Mouse (Mus musculus) forebrain, embryonic 13.5 days (tissue): ENCODE data around the gene Tyrobp. TPM values are rescaled to one million over a fixed set of nuclear protein-coding genes. Genes with fewer than 3 reads are reported as not detected.

Experiments
- ATAC-seq: fragments of 200-750 bp; cut with Nextera tagmentation; 2 replicates; pipeline ENCODE4 v1.8.0; 2017
- H3K27ac ChIP-seq: fragments of 300-500 bp; sonication (generic); 2 replicates; pipeline ENCODE4 v1.5.1; 2015; ENCODE audit warnings: inconsistent platforms, mild to moderate bottlenecking, moderate library complexity
- H3K27me3 ChIP-seq: fragments of 300-500 bp; sonication (generic); 2 replicates; pipeline ENCODE4 v1.6.1; 2015; ENCODE audit warnings: mild to moderate bottlenecking, inconsistent platforms
- H3K36me3 ChIP-seq: fragments of 300-500 bp; sonication (generic); 2 replicates; pipeline ENCODE4 v1.6.1; 2015; ENCODE audit warnings: mild to moderate bottlenecking, inconsistent platforms; ENCODE audit not compliant: poor library complexity, severe bottlenecking
- H3K4me1 ChIP-seq: fragments of 300-500 bp; sonication (generic); 2 replicates; pipeline ENCODE4 v1.6.1; 2015; ENCODE audit warnings: inconsistent platforms
- H3K4me2 ChIP-seq: fragments of 300-500 bp; sonication (generic); 2 replicates; pipeline ENCODE4 v1.6.1; 2015; ENCODE audit warnings: inconsistent platforms, mild to moderate bottlenecking, moderate library complexity
- H3K4me3 ChIP-seq: fragments of 300-500 bp; sonication (generic); 2 replicates; pipeline ENCODE4 v1.5.1; 2015; ENCODE audit warnings: mild to moderate bottlenecking, inconsistent platforms
- H3K9ac ChIP-seq: fragments of 300-500 bp; sonication (generic); 2 replicates; pipeline ENCODE4 v1.6.1; 2015; ENCODE audit warnings: mild to moderate bottlenecking, inconsistent platforms
- H3K9me3 ChIP-seq: fragments of 300-500 bp; sonication (generic); replicated peaks from 2 replicates; pipeline ENCODE4 v1.6.1; 2016; ENCODE audit warnings: inconsistent platforms
- WGBS: fragments of 180-500 bp; shearing (Covaris S2); methylation state at CpG from one replicate; pipeline ENCODE4 v1.1.7; 2015; 5-methylcytosine and 5-hydroxymethylcytosine counted together
- polyA plus RNA-seq: library from polyadenylated mRNA; unstranded; fragments of >200 nt; fragmentation: Nextera tagmentation; extraction: Ambion mirVana; gene quantifications from 2 replicates; pipeline ENCODE4 v1.2.1, GENCODE M21; 2015

Gene Tyrobp
- polyA plus RNA-seq, 1 experiment from 2014 or later = 12.1 TPM

DNA sequence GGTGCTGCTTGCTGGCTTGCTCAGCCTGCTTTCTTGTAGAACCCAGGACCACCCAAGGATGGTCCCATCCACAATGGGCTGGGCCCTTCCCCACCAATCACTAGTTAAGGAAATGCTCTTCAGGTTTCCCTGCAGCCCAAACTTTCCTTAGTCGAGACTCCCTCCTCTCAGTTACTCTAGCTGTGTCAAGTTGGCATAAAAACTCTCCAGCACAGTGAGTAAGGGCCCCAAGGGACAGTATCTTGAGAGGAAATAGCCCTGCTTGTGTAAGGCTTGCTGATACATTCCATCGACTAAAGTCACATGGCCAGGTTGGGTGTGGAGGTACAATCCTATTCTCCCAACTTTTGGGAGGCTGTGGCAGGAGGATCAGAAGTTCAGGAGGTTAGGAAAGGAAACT, 16.6 kb downstream of the Tyrobp start:
- 63% methylated on average over 2 of the region's 2 CpGs for WGBS
- H3K4me1 ChIP-seq = no peaks in the 10 kb centered on the region
- no peak for ATAC-seq
- H3K27ac ChIP-seq = no peak overlapping the region
- no peak overlapping the region for H3K9ac ChIP-seq
- H3K4me3 ChIP-seq = no peak overlapping the region
- peaks cover 28% of the 10 kb centered on the region for H3K36me3 ChIP-seq
- H3K27me3 ChIP-seq = peaks cover under 1% of the 10 kb centered on the region; the same call in 1 of the 2 replicates
- H3K4me2 ChIP-seq = no peak overlapping the region
- no peaks in the 10 kb centered on the region for H3K9me3 ChIP-seq

DNA sequence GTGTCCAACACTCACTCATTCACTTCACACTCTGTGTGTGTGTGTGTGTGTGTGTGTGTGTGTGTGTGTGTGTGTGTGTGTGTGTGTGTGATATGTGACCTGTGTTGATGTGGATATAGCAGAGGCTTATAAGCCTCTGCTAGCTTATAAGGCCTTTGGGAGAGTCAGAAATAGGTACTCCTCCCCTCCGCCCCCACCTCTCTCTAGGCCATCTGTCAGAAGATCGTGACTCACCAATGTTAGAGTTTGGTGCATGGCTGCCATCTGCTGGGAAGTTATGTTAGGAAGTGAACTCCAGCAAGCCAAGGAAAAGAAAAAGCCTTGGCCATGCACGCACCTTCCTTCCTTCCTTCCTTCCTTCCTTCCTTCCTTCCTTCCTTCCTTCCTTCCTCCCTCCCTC, 18.2 kb downstream of the Tyrobp start:
- Histone ChIP-seq H3K27ac (no peak overlapping the region), H3K36me3 (peaks cover 35% of the 10 kb centered on the region), H3K4me1 (no peaks in the 10 kb centered on the region), H3K4me3 (no peak overlapping the region), H3K4me2 (no peak overlapping the region), H3K9ac (no peak overlapping the region), H3K27me3 (peaks cover 3% of the 10 kb centered on the region; the same call in 1 of the 2 replicates), H3K9me3 (no peaks in the 10 kb centered on the region)
- ATAC-seq = peak; percentile 67; the same call in 1 of the 2 replicates
- WGBS = 19% methylated on average over 3 of the region's 3 CpGs

DNA sequence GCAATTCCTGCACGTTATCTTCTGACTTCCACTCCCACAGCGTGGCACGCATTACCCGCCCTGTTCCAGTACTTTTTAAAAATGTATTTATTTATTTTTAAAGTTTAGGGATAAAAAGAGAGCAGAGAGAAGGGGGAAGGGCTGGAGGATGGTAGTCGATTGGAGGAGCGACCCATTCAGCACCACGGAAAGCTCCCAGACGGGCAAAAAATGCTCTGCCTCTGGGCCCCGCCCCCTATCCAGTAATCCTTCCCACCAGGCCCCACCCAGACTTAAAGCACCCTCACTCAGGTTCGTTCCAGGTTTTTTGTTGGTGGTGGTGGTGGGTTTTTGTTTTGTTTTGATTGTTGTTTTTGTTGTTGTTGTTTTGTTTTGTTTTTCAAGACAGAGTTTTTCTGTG, 20.7 kb downstream of the Tyrobp start:
- H3K9me3 ChIP-seq = no peaks in the 10 kb centered on the region
- no peak overlapping the region for H3K9ac ChIP-seq
- no peak overlapping the region for H3K4me2 ChIP-seq
- peaks cover 3% of the 10 kb centered on the region; the same call in 1 of the 2 replicates for H3K27me3 ChIP-seq
- H3K36me3 ChIP-seq = peaks cover 46% of the 10 kb centered on the region
- H3K27ac ChIP-seq = no peak overlapping the region
- H3K4me1 ChIP-seq = no peaks in the 10 kb centered on the region
- 3% methylated on average over 10 of the region's 10 CpGs for WGBS
- no peak for ATAC-seq
- no peak overlapping the region for H3K4me3 ChIP-seq

- no peaks in the 10 kb centered on the region for H3K4me1 ChIP-seq
- H3K4me2 ChIP-seq = no peak overlapping the region
- H3K4me3 ChIP-seq = no peak overlapping the region
- WGBS = 73% methylated on average over 10 of the region's 10 CpGs
- H3K9me3 ChIP-seq = no peaks in the 10 kb centered on the region
- no peak overlapping the region for H3K9ac ChIP-seq
- H3K27ac ChIP-seq = no peak overlapping the region
- peaks cover 3% of the 10 kb centered on the region; the same call in 1 of the 2 replicates for H3K27me3 ChIP-seq
- ATAC-seq = no peak
- H3K36me3 ChIP-seq = peaks cover 50% of the 10 kb centered on the region
Measured at GRCm38 (mm10) chr7:30434701-30435100, 21.1 kb downstream of the Tyrobp start.

- 57% methylated on average over 9 of the region's 9 CpGs for WGBS
- Histone ChIP-seq H3K4me3 (no peak overlapping the region), H3K9ac (no peak overlapping the region), H3K27me3 (peaks cover 3% of the 10 kb centered on the region; the same call in 1 of the 2 replicates), H3K27ac (no peak overlapping the region), H3K36me3 (peaks cover 55% of the 10 kb centered on the region), H3K9me3 (no peaks in the 10 kb centered on the region), H3K4me1 (no peaks in the 10 kb centered on the region), H3K4me2 (no peak overlapping the region)
- no peak for ATAC-seq
Measured at GRCm38 (mm10) chr7:30435156-30435555, 21.6 kb downstream of the Tyrobp start.

DNA sequence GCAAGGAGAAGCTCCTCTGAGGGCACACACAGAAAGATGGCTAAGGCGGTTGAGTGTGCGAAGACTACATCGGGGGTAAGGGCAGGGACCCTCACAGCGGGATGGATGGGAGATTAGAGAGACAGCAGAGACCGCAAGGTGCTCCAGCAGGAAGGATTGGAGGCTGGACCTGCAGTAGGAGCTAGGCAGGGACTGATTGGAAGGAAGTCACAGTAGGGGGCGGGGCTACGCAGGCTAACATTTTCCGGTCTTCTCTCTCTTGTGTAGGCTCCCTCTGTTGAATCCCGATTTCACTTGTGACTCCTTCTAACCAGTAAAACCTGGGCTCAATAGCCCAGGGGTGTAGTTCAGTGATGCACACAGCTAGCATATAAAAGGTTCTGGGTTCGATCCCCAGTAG, 23.3 kb downstream of the Tyrobp start:
- no peak for ATAC-seq
- 13% methylated on average over 10 of the region's 10 CpGs for WGBS
- no peaks in the 10 kb centered on the region for H3K9me3 ChIP-seq
- peaks cover 72% of the 10 kb centered on the region for H3K36me3 ChIP-seq
- no peak overlapping the region for H3K27ac ChIP-seq
- H3K9ac ChIP-seq = no peak overlapping the region
- no peak overlapping the region for H3K4me3 ChIP-seq
- no peak overlapping the region for H3K4me2 ChIP-seq
- no peaks in the 10 kb centered on the region for H3K4me1 ChIP-seq
- H3K27me3 ChIP-seq = peaks cover 3% of the 10 kb centered on the region; the same call in 1 of the 2 replicates

- H3K36me3 ChIP-seq = peaks cover 82% of the 10 kb centered on the region
- H3K9ac ChIP-seq = no peak overlapping the region
- no peak overlapping the region for H3K4me2 ChIP-seq
- no peak overlapping the region for H3K4me3 ChIP-seq
- no peak for ATAC-seq
- H3K27me3 ChIP-seq = peaks cover 3% of the 10 kb centered on the region; the same call in 1 of the 2 replicates
- H3K9me3 ChIP-seq = no peaks in the 10 kb centered on the region
- H3K27ac ChIP-seq = no peak overlapping the region
- peaks cover 16% of the 10 kb centered on the region for H3K4me1 ChIP-seq
- 79% methylated on average over 13 of the region's 13 CpGs for WGBS
Measured at GRCm38 (mm10) chr7:30439734-30440133, 26.2 kb downstream of the Tyrobp start.

DNA sequence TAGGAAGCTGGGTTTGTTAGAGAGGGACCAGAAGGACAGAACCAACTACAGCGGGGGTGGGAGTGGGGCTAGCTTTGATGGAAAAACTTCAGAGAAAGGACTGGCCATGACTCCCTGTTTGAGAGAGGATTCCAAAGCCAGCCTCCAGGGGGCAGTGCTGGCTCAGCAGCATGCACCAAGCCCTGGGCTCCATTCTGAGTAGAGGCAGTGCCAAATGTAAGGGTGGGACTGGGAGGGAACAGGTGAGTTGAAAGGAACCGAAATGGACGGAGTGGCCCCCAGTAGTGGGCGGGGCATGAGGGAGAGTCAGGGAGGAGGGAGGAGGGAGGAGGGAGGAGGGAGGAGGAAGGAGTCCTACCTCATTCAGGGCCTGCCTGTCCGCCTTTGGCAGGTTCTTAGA, 27.1 kb downstream of the Tyrobp start:
- Histone ChIP-seq H3K27ac (no peak overlapping the region), H3K9ac (no peak overlapping the region), H3K4me3 (no peak overlapping the region), H3K4me2 (no peak overlapping the region), H3K27me3 (no peaks in the 10 kb centered on the region), H3K9me3 (no peaks in the 10 kb centered on the region), H3K36me3 (peaks cover 73% of the 10 kb centered on the region), H3K4me1 (peaks cover 17% of the 10 kb centered on the region)
- no peak for ATAC-seq
- 44% methylated on average over 2 of the region's 5 CpGs for WGBS

DNA sequence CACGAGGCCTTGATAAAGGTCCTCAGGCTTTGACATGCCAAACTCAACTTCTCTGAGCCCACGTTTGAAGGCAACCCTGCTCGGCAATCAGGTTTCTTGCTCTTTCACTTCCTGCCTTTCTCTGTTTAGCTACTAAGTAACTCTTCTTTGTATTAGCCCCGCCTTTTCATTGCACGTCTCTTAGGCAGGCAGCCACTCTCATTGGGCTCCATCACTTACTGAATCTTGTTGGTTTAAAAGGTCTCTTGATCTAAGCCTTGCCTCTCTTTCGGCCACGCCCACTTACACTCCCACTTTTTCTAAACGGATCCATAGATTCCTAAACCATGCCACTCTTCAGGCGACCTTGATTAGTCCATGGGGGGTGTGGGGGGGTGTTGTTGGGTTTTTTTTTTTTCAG, 30.1 kb downstream of the Tyrobp start:
- H3K9me3 ChIP-seq = no peaks in the 10 kb centered on the region
- peak overlapping the region; percentile 67 for H3K4me3 ChIP-seq
- H3K9ac ChIP-seq = peak overlapping the region; percentile 92; the same call in 1 of the 2 replicates
- no peak for ATAC-seq
- peaks cover 46% of the 10 kb centered on the region for H3K36me3 ChIP-seq
- peaks cover 21% of the 10 kb centered on the region for H3K4me1 ChIP-seq
- peak overlapping the region; percentile 86 for H3K4me2 ChIP-seq
- WGBS = 20% methylated on average over 9 of the region's 9 CpGs
- no peaks in the 10 kb centered on the region for H3K27me3 ChIP-seq
- H3K27ac ChIP-seq = peak overlapping the region; percentile 92; the same call in 1 of the 2 replicates

- Histone ChIP-seq H3K36me3 (peaks cover 41% of the 10 kb centered on the region), H3K27me3 (no peaks in the 10 kb centered on the region), H3K9me3 (no peaks in the 10 kb centered on the region), H3K9ac (peak overlapping the region; percentile 92), H3K4me3 (peak overlapping the region; percentile 67), H3K4me2 (peak overlapping the region; percentile 86), H3K4me1 (peaks cover 21% of the 10 kb centered on the region), H3K27ac (peak overlapping the region; percentile 92)
- WGBS = under 1% methylated on average over 35 of the region's 38 CpGs
- ATAC-seq = peak; percentile 65
Measured at GRCm38 (mm10) chr7:30444154-30444970, 30.8 kb downstream of the Tyrobp start.

DNA sequence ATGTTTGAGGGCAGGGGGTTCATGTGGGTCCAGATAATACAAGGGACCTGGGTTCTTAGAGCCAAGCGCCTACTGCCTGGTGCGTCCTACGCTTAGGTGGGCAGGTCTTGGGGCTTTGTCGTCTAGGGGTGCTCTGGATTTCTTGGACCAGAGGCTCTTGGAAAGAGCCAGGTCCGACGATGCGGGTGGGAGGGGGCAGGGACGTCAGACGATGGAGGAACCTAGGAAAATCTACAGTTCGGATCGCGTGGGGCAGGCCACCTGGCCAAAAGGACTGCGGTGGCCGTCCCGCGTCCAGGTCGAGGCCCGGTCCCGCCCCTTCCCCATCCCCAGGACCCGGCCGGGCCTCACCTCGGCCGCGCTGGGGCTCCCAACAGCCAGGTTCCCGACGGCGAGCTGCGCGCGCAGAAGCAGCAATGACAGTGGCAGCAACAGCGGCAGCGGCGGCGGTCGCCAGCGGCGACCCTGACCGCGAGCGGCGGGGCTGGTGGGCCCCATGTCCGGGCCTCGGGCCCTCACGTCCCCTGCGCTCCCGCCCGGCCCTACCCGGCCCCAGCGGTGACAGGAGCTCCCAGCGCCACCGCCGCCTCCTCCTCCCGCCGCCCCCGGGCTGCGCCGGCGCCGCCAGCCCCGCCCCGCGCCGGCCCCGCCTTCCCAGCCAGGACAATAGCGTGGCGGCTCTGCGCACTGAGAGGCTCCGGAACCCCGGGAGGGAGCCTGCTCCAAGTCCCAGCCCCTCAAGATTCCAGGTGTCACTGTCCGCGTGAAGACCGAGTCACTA, 31.6 kb downstream of the Tyrobp start, which contains the start of gene Aplp1:
Gene Aplp1, minus strand, starts transcription at position 565 of the 781 bp plus-strand sequence.
- H3K27ac ChIP-seq = peak within 1 kb of the TSS; percentile 92
- H3K27me3 ChIP-seq = 0 out of 2 replicates have a peak, but pooled peaks cover 2% of the 10 kb centered on the region
- under 1% methylated on average over 64 of the region's 72 CpGs for WGBS
- ATAC-seq = peak; percentile 84
- peaks cover 33% of the 10 kb centered on the region for H3K36me3 ChIP-seq
- peak within 1 kb of the TSS; percentile 67 for H3K4me3 ChIP-seq
- H3K9me3 ChIP-seq = no peaks in the 10 kb centered on the region
- peak within 1 kb of the TSS; percentile 92 for H3K9ac ChIP-seq
- peak within 1 kb of the TSS; percentile 86 for H3K4me2 ChIP-seq
- peaks cover 21% of the 10 kb centered on the region for H3K4me1 ChIP-seq

GRCm38 (mm10) chr7:30450241-30450640, 36.7 kb downstream of the Tyrobp start:
- H3K4me1 ChIP-seq = 0 out of 2 replicates have a peak, but pooled peaks cover 14% of the 10 kb centered on the region
- peaks cover 45% of the 10 kb centered on the region for H3K27me3 ChIP-seq
- no peak overlapping the region for H3K4me2 ChIP-seq
- H3K27ac ChIP-seq = no peak overlapping the region
- no peaks in the 10 kb centered on the region for H3K9me3 ChIP-seq
- H3K36me3 ChIP-seq = no peaks in the 10 kb centered on the region
- no peak overlapping the region for H3K9ac ChIP-seq
- ATAC-seq = no peak
- no peak overlapping the region for H3K4me3 ChIP-seq
- 74% methylated on average over 7 of the region's 7 CpGs for WGBS
